Mouse (Mus musculus): ENCODE measurements around the gene Omp.

Omp gene

DNA sequence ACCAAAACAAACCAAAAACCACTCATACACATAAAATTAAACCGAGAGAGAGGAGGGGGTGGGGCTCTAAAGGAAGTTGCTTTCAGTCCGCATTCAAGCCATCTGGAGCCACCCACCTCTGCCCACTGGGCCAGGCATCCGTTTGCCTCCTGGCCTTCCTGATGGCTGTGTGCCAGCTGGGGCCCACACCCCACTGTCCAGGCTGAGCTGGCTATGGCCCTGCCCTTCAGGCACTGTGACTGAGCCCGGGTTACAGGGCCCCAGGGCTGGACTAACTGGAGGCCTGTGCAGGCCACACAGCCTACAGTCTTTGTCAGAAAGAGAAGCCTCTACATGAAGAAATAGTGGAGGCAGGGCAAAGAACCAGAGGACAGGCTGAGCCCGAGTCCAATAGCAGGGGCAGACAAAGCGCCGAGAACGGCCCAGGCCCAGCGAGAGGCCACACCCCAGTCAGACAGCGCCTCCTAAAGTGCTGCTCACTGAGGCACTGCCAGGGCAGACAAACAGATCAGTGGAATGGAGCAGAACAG lies 19.8 kb upstream of the Omp start:
- DNase-seq, result peak; percentile 54

DNA sequence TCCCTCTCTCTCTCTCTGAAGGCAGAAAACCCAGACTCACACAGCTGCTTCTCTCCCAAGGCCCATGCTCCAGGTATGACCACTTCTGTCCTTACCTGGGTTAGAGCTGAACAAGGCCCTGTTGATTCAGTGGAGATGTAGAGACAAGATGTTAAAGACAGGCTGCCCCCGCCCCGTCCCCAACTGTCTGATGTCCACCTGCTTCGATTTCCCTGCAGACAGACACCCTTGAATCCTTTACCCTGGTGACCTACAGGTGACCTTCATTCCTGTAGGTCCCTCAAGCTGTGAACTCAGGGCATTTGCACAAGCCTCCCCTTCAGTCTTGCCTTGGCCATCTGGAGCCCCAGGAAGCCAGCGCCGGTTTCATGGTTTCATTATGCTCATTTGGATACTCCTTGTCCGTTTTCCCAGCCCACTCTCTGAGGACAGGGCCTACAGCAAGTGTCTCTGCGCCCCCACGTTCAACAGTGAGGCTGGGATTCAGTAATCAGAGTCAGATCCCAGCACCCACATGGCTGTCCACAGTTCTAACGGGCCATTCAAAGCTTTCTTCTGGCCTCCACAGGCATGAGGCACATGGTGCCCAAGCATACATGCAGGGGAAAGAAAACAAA lies 19.2 kb upstream of the Omp start:
- DNase-seq, result no peak

DNA sequence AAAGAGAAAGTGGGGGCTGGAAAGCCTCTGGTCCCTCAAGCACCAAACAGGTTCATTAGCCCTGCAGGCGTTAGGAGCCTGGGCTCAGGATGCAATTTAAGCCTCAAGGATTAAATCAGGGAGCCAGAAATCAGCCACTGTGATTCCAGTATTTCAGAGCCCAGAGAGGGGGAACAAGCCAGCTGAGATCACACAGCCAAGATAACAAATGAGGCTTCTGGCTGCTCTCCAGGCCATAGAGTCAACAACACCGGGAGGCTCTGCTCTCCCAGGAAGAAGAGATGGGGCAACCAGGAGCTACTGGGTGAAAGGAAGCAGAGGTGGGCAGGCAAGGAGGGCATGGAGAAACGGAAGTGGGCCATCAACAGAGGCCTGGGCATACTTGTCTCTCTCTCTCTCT lies 18.4 kb upstream of the Omp start:
- no peak for DNase-seq

DNA sequence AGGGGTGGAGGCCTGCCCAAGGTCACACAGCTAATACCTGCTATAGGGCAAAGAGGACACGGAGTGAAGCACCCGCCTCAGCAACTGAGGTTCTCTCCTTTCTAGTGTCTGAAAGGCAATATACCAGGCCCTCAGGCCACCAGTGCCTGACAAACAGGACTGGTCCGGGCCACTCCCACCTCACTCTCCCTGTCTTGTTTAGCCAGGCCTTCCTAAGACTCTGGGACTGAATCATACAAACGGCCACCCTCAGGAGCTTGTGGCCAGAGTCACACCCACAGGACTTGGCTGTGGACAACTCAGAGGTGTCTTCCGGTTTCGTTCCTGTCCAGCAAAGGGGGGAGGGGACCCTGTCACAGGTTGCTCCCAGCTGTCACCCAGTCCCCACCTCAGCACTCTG lies 16.9 kb upstream of the Omp start:
- no peak for DNase-seq

DNA sequence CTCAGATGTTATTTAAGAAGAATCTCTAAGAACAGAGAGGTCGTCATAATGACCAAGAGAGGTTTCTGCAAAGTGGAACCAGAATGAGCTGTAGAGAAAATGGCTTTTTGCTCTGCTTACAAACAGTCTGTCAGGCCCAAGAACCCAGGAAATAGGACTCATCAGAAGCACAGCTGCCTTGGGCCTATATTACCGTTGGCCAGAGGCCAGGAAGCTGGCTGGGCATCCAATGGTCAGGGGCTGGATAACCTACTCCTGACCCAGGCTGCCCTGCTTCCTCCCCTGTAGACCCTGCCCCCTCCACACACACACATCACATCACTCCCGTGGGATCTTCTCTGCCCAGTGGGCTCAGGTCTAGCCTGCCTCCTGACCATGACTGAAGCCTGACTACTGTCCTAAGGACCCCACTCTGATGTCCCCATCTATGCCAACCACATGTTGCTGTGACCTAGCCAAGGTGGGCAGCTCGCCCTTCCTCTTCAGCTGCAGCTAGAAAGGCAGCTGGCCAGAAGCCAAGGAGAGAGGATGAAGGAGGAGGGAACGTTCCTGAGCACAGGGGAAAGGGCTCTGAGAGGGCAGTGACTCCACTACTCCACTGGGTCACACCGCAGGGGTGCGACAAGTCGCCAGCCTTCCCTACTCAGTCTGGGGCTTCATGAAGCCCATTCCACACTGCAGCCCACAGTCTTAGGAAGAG lies 14.9 kb upstream of the Omp start:
- peak; percentile 51 for DNase-seq

DNA sequence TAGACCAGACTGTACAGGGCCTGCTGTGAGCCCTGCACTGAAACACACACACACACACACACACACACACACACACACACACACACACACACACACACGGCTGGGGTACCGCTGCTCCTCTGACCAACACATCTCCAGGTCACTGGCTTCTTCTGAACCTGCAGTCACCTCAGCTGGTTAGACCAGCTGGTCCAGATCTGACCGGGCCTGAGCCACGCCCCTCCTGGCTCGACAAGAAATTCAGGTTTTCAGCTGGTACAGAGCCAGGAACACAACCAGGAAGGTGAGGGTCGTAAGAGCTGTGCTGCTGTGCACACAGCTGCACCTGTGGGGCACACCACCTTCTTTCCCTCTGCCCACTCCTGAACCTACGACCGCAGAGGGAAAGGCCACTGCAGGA lies 13.2 kb upstream of the Omp start:
- DNase-seq, result peak; percentile 73

DNA sequence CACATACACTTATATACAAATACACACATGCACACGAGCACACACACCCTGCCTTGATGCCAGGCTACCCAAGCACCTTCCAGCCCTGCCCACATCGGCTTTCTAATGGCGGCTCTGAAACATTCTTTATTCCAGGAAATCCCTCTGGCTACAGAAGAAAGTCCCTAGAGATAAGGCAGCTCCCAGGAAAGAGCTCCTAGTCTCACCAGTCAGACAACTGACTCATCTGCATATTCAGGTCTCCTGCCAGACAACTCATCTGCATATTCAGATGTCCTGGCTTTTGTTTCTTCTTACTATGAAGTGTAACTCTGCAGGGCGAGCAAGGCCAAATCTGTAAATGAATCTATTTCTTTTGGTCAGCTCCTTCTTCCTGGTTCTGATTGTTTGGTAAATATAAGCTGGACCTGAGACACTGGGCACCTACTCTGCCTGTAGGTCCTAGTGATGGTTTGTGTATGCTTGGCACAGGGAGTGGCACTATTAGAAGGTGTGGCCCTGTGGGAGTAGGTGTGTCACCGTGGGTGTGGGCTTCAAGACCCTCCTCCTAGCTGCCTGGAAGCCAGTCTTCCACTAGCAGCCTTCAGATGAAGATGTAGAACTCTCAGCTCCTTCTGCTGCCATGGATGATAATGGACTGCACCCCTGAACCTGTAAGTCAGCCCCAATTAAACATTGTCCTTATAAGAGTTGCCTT lies 12.5 kb upstream of the Omp start:
- DNase-seq, result no peak

DNA sequence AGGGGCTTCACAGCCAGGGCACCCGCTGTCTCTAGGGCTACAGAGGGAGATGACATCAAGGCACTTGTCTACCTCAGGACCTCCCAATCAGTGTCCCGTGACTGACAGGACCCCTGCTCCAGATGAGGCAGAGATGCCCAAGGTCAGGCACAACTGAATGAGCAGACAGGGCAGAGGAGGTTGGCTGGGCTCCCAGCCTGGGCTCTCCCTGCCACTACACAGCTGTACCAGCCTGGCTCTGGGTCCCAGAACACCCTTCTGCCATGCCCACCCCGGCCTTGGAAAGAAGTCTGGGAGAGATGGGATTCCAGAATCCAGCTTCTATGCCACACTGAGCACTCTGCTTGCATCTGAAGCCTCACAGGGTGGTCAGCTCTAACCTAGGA lies 11.0 kb upstream of the Omp start:
- no peak for DNase-seq

DNA sequence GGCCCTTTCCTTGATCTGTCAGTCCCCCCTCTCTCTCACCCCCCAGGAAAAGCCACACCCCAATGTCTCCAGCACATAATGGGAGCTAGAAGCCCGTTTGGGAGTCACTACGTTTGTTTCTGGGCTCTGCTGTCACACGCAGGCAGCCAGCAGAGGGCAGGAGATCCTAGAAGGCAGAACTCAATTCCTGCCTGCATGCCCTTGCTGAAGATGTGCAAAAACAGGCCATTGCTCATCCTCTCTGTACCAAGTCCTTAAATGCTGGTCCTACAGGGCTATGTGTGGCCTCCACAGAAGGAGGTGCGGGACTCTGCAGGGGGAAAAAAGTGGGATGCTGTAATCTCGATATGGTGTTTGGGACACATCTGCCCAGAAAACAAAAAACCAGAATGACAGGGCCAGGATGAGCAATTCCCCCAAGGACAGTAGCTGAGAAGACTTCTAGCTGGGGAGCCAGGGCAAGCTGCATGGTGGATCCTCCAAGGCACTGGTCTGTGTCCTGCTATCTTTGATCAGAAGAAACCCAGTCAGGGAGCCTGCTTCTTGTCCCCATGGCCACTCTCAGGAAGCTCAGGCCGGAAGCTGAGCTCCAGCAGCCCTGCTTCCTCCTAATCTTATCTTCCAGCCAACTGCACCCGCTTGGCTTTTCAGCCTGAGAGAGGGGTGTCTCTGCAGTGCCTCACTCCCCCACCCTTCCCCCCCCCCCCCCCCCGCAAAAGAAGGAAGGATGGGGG lies 10.4 kb upstream of the Omp start:
- DNase-seq, result peak; percentile 81

DNA sequence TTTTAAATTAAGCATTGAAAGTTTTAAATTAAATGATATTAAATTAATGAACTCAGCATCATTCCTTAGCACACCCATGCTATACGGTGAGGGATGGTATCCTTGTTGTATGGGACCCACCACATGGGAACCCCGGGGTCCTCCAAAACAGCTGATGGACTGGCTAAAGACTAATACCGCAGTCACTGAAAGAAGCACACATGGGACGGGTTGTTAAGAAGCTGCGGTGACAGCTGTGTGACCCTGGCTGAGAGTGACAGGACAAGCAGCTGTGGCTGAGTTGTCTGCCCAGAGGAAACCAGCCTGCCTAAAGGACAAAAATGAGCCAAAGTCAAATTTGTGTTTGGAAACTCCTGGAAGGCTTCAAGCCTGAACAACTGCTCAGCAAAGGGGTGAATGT lies 8.6 kb upstream of the Omp start:
- DNase-seq, result no peak

DNA sequence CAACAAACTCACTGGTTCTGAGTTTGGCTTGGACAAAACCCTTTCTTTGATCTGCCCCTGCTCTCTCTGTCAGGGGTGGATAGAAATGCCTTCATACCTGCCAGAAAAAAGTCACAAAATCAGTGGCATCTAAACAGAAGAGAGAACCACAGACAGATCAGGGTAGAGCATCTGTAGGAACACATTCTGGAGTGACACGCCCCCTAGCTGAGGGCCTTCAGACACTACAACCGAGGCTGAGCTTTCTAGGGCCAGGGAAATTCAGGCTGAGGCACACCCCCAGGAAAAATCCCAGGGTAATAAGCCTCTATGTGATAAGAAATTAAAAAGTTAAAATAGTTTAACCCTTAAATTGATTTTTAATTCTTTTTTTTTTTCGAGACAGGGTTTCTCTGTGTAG lies 8.0 kb upstream of the Omp start:
- no peak for DNase-seq

DNA sequence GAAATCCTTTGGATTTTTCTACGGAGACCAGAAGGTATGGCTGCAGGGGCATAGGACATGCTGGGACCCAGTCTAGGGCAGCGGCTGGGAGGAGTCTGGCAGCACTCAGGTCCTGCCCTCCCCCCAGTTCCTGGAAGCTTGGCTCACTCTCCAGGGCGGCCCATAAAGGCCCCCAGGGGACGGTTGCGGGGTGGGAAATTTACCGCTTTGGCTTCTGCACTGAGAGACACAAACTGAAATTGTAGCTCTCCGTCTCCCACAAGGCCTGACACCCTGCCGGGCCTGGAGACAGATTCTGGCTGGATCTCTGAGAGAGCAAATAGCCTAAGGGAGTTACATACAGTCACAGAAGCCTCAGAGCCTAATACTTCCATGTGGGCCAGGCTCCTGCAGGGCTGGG lies 7.1 kb upstream of the Omp start:
- DNase-seq, result no peak

DNA sequence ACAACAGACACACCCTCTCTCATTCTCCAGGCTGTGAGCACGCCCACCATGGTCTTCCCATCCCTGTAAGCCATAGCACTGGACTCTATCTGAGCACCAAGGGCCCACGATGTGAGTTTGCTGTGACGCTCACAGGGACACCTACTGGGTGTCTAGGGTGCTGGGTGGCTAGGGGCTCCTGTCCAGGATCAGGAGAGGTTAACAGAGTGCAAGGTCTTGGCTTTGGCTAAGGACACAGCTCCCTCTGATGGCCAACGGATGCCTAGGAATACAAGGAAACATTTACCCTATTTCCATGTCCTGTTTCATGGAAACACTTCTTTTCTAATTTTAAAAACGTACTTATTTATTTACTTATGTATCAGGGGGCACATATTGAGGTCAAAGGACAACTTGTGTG lies 5.2 kb upstream of the Omp start:
- DNase-seq, result no peak

DNA sequence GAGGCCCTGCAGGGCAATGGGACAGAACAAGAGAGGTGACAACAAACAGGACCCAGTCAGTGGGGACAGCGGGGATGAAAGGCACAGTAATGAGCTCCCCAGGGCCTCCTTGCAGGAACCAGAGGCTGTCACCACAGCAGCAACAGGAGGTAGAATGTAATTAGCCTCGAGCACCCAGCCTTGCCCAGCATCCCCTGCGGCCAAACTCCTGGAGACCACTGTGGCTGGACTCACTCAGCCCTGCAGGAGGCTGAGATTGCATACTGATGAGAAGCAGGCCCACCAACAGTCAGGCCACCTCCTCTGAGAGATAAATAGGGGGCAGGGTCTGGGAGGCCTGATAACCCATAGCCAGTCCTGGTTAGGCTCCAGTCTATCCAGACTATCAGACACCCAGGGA lies 4.5 kb upstream of the Omp start:
- DNase-seq, result no peak

DNA sequence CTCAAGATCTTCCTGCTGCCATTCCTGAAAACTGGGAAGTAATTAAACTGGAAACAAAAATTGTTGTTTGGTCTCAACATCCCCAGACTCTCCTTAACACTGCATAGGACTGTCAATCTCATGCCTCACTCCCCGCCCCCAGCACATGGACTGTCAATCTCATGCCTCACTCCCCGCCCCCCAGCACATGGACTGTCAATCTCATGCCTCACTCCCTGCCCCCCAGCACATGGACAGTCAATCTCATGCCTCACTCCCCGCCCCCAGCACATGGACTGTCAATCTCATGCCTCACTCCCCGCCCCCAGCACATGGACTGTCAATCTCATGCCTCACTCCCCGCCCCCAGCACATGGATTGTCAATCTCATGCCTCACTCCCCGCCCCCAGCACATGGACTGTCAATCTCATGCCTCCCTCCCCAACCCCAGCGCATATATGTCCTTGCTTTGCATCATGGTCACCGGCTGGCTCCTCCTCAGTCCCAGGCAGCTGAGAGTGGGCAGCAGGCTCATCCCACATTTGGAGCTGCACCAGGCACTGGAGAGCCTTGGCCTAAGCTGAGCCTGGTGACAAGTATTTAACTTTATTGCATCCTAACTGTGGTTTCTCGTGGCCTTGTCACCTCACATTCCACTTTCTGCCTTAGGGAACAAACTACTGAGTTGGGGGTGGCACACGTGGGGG lies 3.6 kb upstream of the Omp start:
- no peak for DNase-seq

DNA sequence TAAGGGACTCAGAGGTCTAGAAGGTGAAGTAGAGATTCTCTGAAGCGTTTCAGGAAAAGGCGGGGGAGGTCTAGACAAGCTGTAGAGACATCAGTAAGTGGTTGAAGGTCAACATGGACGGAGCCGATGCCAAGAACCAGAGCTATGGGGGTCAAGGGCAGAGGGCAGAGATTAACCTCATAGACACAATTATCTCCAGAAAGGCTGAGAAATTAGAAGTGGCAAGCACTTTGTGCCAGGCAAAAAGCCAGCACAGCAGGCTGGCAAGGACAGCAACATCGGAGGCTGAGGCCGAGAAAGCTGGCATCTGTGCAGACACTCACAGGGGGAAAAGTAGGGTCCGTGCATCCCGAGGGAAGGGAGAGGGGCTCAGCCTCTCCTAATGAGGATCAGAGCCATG lies 2.5 kb upstream of the Omp start:
- no peak for DNase-seq

DNA sequence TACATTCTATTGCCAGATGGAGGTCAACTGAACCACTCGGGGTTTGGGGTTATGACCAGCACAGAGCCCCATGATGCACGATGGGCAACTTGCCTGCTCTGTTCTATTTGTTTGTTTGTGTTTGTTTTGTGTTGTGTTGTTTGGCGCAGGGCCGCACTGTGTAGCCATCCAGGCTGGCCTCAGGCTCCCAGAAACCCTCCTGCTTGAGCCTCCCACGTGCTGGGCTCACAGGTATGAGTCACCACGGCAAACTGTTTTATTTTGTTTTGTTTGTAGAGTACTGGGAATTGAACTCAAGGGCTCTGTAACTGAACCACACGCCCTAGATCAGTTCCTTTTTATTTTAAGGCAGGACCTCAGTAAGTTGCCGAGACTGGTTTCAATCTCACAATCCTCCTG lies 1.1 kb upstream of the Omp start:
- no peak for DNase-seq

DNA sequence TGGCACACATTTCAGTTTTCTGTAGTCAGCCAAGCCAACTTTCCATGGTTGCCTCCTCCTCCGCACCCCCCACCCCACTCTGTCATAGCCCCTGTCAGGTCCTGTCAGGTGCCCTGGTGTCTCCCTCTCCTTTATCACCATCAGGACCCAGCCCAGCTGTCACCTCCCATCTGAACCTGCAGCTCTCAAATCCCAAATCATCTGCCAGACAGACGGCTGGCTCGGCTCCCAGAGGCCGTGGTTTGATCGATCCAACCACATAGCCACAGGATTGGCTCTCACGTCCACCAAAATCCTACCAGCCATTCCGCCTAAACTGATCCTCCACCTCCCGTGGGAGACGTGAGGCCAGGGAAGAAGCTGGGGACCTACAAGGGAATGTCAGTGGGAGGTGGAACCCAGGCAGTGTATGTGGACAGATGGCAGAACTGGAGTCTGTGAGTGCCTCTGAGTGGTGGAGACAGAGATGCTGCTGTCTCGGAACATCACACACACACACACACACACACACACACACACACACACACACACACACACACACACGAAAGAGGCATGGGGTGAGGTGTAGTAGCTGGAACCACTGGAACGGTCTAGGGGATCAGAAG lies 642 bp upstream of the Omp start:
- DNase-seq, result no peak

DNA sequence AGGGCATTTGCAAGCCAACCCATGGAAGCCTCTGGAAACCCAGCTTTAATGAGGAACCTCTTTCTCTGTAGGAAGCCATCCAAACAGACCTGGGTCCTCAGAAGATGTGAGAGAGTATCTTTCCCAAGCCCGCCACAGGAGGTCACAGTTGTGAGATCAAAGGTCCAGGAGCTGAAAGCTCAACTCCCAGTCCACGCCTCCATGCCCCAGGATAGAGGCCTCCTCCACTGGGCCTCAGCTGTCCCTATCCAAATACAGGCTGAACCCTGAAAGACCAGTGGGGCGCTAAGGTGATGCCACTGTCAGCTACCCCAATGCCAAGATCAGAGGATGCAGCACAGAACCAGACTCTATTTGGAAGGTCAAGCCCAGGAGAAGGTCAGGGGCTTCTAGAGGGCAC lies 2.7 kb downstream of the Omp start:
- no peak for DNase-seq

DNA sequence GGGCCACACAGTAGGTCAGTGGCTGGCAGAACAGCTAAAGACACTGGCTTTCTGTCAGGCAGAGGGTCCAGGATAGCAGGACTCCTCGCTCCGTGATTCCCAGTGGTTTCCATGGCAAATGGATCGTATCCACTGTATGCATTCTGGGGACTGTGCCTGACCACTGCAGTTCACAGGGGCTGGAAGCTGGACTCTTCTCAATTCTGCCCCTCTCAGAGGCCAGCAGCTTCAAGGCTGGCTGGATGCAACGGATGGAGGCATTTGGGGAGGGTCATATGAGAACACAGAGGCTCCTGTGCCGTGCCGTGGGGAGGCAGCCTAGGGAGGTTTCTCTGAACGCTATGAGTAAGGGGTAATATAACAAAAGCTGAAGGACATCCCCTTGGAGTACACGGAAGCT lies 3.1 kb downstream of the Omp start:
- no peak for DNase-seq

DNA sequence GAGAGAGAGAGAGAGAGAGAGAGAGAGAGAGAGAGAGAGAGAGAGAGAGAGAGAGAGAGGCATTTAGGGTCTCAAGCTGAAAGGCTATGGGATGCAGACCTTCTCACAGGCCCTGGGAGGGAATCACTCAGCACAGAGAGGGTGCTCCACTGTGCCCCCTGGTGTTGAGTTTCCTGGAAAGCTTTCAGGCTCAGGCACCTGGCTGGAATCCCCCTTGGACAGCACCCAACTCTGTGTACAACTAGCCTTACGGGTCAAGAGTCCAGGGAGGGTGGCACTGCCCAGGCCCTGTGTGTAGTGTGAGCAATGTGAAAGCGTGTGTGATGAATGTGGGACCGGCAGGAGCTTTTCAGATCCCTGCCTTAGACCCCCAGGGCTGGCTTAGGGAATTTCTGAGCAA lies 4.1 kb downstream of the Omp start:
- peak; percentile 29 for DNase-seq

DNA sequence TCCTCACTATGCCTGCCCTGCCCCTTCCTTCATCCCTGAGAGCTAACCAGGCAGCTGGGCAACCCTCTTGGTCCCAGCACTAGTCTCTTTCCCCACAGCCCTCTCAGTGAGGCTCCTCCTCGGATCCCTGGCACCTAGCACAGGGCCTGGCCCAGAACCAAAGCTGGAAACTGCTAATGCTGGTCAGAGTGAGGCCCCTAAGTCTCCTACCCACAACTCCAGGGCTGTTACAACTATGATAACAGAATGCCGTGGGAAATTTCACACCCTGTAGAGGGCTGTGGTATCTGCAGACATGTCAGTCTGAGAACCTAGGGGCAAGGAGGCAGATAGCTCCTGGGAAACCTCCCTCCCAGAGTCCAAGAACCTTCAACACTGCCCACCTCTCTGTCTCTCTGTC lies 4.7 kb downstream of the Omp start:
- no peak for DNase-seq

DNA sequence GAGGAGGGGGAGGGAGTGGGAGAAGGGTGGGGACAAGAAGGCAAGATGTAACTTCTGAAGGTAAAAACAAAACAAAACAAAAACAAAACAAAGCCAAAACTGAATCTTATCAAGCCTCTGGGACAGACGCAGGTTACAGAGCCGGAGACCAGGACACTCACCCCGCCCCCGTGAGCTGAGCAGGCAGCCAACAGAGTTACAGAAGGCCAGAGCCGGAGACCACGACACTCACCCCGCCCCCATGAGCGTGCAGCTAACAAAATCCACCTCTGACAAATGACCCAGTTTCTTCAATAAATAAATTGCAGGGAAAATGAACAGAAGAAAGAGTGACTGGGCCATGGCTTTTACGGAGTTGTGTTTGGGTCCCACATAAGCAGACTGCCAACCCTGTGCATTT lies 6.1 kb downstream of the Omp start:
- no peak for DNase-seq
